Mouse (Mus musculus) MEL-GATA-1-ER (cell line): ENCODE results near the gene Mrs2.
"Not testable (repeated sequence)": the region's sequence is repeated elsewhere in the genome, so short reads cannot be mapped to it uniquely, and the experiment has no call there.

Experiments
- DNase-seq: peaks from one replicate; pipeline ENCODE4 v3.0.0-alpha.2; 2012; ENCODE audit warnings: low read depth; ENCODE audit errors: extremely low read depth

Gene Mrs2

DNA sequence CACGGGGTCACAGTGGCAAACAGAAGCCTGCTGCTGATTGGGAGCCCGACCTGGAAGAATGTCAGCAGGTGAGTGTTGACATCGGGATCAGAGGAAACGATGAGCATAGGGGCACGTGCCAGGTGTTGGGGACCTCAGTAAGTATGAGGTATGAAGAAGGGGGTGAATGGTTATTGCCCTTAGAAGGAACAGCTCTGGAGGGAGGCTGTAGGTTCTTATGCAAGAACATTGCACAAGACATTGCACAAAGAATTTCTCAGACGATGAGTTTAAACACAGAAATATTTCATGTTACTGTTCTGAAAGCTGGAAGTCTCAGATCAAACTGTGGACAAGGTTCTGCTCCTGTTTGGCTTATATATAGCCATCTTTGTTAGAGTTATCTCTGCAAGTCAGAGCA is 39.1 kb downstream of the Mrs2 start:
- DNase-seq, result no peak

DNA sequence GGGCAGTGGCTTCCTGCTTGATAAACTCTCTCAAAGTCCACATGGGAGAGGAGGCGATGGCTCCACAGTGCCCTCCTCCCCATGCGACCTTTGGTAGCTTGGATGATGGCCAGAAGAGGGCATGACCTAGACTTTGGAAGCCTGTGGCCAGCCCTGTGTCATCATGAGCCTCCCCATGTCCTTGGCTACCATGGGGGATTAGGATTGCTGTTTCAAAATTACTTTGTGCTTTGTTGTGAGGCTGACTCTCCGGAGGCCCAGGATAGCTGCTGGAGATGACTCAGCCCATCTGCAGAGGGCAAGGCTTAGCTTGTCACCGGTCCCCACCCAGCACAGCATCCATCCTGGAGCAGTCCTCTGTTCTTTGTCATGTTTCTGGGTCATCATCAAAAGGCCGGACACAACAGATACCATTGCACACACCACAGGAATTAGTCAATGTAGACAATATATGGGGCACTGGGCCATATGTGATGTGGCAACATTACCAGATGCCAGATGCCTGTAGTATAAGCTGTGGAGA is 42.3 kb downstream of the Mrs2 start:
- no peak for DNase-seq

DNA sequence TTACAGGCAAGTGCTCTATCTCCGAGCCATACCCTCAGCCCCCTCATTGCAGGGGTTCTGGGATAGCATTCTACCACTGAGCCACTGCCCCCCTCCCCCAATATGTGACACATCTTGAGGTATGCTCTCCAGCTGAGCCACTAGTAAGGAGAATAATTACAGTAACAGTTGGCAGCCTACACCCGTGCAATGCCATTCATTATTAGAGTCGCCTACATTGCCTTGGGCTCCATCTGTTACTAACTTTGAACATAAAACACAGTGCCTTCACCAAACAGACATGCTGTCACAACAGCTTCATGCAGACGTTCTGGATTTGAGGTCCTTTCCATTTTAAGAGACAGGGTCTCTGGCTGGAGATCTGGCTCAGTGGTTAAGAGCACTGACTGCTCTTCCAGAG is 43.8 kb downstream of the Mrs2 start:
- no peak for DNase-seq

DNA sequence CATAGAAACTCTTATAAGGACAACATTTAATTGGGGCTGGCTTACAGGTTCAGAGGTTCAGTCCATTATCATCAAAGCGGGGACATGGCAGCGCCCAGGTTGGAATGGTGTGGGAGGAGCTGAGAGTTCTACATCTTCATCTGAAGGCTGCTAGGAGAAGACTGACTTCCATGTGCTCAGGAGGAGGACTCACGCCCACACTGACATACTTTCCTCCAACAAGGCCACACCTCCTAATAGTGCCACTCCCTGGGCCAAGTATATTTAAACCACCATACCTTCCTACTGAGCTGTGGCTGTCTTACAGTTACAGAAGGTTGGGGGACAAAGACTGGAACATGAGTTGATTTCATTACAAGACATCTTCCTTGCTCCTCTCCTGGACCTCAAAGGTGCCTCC is 48.4 kb downstream of the Mrs2 start:
- DNase-seq, result not testable (repeated sequence)

DNA sequence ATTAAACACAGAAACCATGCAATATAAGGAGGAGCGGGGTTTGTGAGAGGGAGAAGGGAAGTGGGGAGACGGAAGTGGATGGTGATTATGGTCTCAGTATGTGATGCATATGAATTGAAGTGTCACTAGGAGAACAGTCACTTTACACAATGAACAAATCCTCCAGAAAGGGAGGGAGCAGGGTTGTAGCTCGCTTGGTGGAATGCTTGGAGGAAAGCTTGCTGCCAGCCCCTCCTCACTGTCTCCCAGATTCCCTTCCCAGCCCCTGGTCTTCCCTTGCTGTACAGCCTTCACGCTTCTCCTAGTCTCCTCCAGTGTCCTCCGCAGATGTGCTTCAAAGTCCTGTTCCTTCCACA is 54.4 kb downstream of the Mrs2 start:
- no peak for DNase-seq

DNA sequence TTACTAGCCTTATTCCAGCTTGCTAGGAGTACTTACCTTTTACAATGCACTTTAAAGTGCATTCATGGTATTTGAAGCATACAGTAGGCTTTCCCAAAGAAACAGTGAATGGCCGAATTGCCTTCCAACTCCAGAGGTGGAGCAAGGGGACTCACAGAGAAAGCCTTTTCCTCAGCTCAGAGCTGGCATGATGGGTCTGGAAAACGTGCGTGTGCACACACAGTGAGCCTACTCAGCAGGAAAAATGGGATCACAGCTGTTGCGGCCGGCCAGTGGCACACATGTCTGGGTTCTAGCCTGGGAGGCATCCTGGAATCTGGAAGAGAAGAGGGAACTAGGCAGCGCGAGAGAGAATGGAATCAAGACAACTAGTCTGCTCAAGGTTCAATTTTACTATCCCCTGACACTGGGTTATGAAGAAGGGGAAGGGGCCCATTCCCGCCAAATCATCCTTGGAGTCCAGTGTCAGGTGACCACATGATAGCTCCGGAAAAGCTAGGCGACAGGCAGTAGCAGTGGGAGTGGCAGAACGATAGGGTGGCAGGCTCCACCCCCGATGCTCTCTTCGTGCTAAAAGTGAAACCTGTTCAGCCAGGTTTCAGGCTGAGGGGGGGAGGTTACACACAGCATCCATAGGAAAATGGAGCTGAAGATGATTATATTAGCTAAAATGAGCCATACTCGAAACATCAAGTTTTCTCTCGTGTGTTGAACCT is 54.9 kb downstream of the Mrs2 start:
- peak; percentile 47 for DNase-seq

DNA sequence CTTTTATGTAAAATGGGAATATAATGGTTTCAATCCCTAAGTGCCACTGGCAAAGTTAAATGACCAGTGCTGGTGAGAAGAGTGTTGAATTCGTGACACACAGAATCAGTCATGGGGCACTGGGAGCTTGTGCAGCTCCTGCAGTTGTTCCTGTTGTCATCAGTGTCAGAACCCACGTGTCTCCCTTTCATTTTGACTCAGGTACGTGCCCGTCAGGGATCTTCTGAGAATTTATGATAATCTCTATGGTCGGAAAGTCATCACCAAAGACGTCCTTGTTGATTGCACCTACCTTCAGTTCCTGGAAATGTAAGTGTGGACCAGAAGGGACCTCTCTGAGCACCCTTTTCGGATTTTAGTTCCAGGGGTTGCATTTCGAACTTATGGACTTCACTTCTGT is 58.1 kb downstream of the Mrs2 start:
- no peak for DNase-seq

DNA sequence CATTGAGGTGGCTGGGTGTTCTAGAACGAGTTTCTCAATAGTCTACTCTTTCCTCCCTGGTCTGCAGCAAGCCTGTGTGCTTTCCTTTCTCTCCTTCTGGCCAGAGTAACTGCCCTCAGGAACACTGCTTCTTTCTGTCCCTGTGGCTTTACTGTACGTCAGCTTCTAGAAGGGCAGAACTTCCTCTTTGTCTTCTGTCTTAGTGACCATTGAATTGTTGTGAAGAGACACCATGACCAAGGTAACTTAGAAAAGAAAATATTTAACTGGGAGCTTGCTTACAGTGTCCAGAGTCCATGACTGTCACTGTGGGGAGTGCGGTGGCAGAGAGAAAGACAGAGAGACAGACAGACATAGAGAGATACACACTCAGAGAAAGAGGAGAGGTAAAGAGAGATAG is 60.1 kb downstream of the Mrs2 start:
- no peak for DNase-seq

DNA sequence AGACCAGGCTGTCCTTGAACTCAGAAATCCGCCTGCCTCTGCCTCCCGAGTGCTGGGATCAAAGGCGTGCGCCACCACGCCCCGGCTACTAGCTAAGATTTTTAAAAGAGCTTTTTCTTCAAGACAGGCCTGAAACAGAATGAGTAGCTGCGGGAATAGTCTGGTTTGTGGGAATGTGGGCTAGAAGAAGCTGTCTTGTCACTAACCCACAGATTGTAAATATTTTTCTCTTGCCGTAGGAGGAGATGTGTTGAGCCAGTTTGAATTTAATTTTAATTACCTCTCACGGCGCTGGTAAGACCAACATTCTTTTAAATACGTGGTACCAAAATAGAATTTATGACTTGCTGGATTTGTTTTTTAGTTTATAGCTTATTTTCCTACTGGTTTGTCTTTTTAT is 61.5 kb downstream of the Mrs2 start:
- DNase-seq, result no peak

DNA sequence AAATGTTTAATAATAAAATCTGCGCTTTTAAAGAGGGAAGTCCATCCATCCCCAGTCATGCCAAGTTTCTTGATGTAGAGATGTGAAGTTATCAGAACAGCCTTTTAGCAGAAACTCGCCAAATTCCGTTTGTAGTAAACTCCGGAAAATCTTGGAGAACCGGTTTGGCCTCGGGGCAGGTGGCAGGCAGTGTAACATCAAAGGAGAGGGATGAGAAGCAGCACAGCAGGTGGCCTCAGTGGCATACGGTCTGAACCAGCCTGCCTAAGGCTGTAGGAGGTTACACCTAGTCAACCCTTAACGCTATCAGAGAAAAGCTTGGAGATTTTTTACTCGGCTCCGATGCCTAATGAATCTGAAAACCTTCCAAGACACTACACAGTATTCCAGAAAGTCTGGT is 64.7 kb downstream of the Mrs2 start:
- DNase-seq, result no peak

DNA sequence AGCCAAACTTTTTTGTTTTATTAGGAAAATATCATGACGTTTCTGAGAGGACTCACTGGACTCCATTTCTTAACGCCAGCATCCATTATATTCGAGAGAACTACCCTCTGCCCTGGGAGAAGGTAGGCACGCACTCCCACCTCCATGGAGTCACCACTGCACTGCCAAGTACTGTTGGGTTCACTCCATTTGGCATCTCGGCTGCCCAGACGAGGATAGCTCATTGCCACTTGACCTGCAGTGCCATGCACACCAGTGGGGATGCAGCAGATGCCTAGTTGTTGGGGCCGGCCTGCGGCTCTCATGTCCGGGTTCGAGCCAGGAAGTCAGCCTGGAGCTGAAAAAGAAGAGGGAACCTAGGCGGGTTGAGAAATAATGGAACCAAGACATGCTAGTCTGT is 65.1 kb downstream of the Mrs2 start:
- DNase-seq, result no peak

DNA sequence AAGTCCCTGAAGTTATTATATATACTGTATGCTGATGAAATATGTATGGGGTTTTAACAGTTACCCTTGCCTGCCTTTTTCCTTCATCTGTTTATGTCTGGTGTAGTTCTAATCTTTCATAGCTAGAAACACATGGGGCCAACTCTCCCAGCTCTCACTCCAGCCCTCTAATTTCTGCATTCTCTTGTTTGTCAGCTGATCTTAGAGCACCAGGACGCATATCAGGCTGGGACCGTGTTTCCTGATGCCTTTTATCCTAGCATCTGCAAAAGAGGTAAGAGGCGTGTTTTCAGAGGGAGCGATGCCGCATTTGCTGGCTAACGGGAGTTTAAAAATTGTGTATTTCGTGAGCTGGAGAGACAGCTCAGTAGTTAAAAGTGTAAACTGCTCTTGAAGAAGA is 67.5 kb downstream of the Mrs2 start:
- peak; percentile 82 for DNase-seq

DNA sequence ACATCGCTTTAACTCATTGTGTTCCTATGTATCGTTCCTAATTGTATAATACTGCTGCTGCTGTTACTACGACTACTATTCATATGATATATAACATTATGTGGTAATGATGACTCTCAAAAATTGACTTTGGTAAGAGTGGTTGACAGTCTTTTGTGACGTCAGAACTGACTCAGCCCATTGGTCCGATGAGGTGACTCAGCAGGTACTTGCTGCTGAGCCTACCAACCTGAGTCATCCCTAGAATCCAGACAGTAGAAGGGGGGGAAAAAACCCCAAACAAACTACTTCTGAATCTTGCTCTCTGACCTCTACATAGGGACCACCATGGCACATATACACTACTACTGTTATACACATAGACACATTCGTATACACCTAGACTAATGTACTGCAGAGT is 71.3 kb downstream of the Mrs2 start:
- no peak for DNase-seq

DNA sequence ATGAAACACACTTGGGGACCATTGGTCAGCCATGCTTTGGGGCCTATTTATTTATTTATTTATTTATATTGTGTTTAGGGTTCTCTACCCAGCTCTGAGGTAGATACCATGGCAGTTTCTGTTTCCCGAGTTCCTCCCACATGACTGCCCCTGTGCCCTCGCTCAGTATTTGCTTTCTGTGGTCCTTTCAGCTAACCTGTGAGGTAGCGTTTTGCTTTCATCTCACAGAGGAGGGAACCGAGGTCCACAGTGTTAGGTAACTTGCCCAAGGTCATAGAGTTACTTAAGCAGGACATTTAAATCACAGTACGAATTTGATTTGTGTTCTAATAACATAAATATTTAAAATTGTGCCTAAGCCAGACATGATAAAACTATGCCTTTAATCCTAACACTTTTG is 73.0 kb downstream of the Mrs2 start:
- DNase-seq, result no peak

DNA sequence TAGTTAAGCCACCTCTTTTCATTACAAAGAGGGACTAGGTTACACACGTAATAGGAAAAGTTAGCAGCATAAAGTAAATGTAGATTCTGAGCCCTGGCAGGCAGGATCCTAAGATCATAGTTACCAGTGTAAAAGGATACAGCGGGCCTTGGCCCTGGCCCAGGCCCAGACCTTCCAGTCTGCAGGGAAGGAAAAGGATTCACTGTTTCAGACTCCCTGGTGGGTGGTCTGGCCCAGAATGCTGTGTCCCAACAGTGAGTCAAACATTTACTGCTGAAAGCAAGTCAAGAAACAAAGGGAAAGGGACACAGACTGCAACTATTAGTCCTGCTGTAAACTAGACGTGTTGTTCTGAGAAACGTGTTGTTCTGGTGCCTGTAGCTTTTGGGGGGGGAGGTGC is 74.6 kb downstream of the Mrs2 start:
- no peak for DNase-seq

DNA sequence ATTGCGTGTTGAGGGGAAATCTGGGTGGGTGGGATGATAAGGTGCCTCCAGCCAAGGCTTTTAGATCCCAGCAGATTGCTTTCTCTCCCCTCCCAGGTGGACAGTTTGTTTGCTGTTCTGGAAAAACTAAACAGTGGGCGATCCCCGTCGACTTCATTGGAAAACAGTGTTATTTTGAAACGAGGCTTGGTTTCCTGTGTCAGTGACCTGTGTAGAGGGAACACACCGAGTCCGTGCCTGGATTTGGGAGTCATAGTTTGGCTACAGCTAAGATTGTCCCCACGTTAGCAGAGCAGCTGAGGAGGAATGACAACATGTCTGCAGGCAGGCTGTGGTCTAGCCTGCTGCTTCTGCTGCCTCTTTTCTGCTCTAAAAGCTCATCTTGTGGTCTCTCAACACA is 76.9 kb downstream of the Mrs2 start:
- no peak for DNase-seq

DNA sequence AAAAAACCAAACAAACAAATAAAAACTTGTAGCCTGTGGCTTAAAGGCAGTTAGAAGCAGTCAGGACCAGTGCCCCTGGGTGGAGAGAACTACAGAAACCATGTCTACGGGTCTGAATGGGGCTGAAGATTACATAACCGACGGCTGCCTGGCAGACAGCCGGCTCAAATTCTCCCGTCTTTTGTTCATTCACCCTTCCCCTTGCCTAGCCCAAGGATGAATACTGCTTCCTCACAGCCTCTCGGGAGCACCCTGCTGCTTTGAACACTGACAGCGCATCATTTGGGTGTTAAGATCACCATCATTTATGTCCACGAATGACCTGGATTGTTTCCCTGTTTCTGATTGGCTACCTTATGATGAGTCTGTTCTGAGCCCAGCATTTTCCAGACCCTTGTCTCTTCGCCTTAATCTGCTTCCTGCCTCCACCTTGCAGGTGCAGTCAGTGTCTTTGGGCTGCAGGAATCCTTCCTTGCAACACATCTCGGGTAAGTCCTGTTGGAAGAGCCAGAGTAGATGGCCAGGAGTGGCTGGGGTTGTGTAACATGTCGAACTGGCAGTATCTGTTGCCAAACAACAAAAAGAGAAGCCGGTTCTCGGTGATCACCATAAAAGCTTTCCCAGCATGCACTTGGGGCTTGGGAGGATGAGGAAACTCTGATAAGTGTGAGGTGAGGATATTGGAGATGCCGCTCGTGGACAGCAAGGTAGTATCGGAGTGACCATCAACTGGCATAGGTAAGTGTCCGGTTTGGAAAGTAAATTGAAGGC is 77.5 kb downstream of the Mrs2 start, which contains the start of gene Gpld1:
Gpld1 (plus strand) TSS at position 641 of the 771 bp plus-strand sequence.
- DNase-seq, result no peak

DNA sequence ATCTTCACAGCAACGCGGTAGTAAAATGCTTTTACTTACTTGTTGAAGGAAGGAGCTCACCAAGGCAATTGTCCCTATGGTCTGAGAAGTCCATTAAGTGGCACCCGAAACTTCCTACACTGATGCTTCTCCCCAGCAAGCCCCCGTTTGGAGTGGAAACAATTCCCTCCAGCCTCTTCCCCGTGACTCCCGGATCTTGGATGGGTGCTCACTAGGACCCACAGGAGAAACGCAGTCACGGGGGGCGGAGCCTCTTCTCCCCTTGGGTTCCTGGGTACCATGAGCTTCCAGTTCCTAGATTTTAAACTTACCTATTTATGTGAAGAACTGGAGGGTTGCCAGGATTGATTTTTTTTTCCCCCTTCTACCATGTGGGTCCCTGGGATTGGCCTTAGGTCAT is 80.7 kb downstream of the Mrs2 start:
- DNase-seq, result no peak

DNA sequence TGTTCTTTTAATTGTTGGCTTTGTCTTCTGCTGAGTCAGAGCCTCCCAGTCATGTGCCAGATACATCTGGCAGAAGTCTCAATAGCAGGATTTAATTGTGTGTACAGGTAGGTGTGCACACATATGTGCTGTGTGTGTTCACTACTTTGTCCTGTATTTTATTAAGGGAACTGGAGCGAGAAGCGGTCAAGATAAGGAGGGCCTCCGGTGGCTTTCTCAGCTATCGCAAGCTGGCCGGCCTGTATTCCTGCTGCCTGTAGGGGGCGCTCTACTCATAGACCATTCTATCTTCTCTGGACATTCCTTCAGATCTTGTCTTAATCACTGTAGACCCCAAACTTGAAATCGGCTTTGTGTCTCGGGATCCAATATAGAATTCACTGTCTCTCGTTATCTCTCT is 81.5 kb downstream of the Mrs2 start:
- peak; percentile 37 for DNase-seq

DNA sequence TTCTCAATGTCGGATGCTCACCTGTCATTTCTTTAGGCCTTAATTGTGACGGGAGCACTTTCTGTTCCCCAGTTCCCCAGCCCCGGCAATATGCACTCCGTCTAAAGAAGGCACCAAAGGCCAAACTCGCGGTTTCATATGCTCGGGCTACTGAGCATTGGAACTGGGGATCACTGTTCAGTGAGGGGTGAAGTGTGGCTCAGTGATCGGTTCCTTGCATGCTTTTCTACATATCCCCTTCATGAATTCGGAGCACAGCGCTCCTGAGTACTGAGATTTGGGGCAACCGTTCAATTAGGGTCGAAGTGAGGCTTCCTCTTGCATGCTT is 82.4 kb downstream of the Mrs2 start:
- no peak for DNase-seq
